Mouse (Mus musculus) heart, embryonic 12.5 days (tissue): ENCODE measurements around the gene Fat3. TPM values are rescaled to one million over a fixed set of nuclear protein-coding genes. Genes with fewer than 3 reads are reported as not detected.

ENCODE experiments used
- ATAC-seq: fragments of 200-750 bp; cut with Nextera tagmentation; 2 replicates; pipeline ENCODE4 v1.8.0; 2017; ENCODE audit warnings: moderate TSS enrichment, moderate library complexity; ENCODE audit not compliant: insufficient number of reproducible peaks, low FRiP score
- H3K27ac ChIP-seq: fragments of 300-500 bp; sonication (generic); 2 replicates; pipeline ENCODE4 v1.5.1; 2016; ENCODE audit warnings: mild to moderate bottlenecking, moderate library complexity; ENCODE audit not compliant: poor library complexity, severe bottlenecking
- H3K27me3 ChIP-seq: fragments of 300-500 bp; sonication (generic); replicated peaks from 2 replicates; pipeline ENCODE4 v1.6.1; 2016; ENCODE audit warnings: mild to moderate bottlenecking, moderate library complexity
- H3K36me3 ChIP-seq: fragments of 300-500 bp; sonication (generic); 2 replicates; pipeline ENCODE4 v1.6.1; 2016; ENCODE audit warnings: mild to moderate bottlenecking, moderate library complexity
- H3K4me1 ChIP-seq: fragments of 300-500 bp; sonication (generic); replicated peaks from 2 replicates; pipeline ENCODE4 v1.6.1; 2016; ENCODE audit warnings: mild to moderate bottlenecking
- H3K4me2 ChIP-seq: fragments of 300-500 bp; sonication (generic); 2 replicates; pipeline ENCODE4 v1.6.1; 2016; ENCODE audit warnings: mild to moderate bottlenecking, moderate library complexity
- H3K4me3 ChIP-seq: fragments of 300-500 bp; sonication (generic); 2 replicates; pipeline ENCODE4 v1.5.1; 2016; ENCODE audit warnings: mild to moderate bottlenecking
- H3K9ac ChIP-seq: fragments of 300-500 bp; sonication (generic); 2 replicates; pipeline ENCODE4 v1.6.1; 2016; ENCODE audit warnings: mild to moderate bottlenecking, moderate library complexity
- H3K9me3 ChIP-seq: fragments of 300-500 bp; sonication (generic); replicated peaks from 2 replicates; pipeline ENCODE4 v1.6.1; 2016; ENCODE audit warnings: mild to moderate bottlenecking, moderate library complexity
- WGBS: fragments of 180-500 bp; shearing (Covaris S2); methylation state at CpG from one replicate; pipeline ENCODE4 v1.1.7; 2016; 5-methylcytosine and 5-hydroxymethylcytosine counted together
- polyA plus RNA-seq: library from polyadenylated mRNA; unstranded; fragments of >200 nt; fragmentation: Nextera tagmentation; extraction: Ambion mirVana; gene quantifications from 2 replicates; pipeline ENCODE4 v1.2.1, GENCODE M21; 2016

Gene Fat3
- polyA plus RNA-seq, 1 experiment from 2014 or later = 1.5 TPM

DNA sequence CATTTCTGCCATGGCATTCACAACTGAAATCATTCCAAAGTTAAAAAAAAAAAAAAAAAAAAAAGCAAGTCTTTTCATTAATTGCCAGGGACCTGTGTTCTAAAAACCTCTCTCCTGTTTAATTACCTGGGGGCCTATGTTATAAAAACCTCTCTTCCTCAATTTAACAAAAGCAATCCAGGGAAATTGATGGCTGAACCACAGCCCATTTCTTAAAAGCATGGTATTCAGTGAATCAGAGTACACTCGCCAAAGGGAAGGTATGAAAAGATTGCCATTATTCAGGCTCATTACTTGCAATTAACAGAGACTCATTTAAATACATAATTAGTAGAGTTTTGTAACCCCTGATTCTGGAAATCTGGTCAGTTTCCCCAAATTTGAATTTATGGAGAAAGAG lies 314.6 kb downstream of the Fat3 start:
- no peak overlapping the region for H3K9ac ChIP-seq
- no peak overlapping the region for H3K27ac ChIP-seq
- H3K4me2 ChIP-seq = no peak overlapping the region
- no peaks in the 10 kb centered on the region for H3K36me3 ChIP-seq
- H3K27me3 ChIP-seq = no peaks in the 10 kb centered on the region
- H3K4me3 ChIP-seq = no peak overlapping the region
- no peak for ATAC-seq
- 87% methylated on average over 1 of the region's 1 CpGs for WGBS
- H3K4me1 ChIP-seq = peaks cover 6% of the 10 kb centered on the region
- no peaks in the 10 kb centered on the region for H3K9me3 ChIP-seq

DNA sequence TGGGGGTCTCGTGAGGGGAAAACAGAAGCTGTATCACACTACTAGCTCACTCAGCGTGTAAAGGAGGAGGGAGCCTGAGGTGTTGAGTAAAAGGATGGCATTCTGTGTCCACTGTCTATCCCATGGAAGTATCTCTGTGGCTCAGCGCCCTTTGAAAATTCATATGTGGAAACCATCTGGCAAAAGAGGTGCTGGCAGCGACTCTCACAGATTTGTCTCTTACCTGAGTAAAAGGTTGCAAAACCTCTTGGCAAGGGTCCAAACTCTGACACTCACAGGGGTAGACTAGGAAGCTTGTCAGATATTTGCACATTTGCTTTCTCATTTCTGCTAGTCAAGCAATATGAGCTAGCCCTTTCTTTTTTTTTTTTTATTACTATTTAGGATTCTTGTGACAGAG lies 331.8 kb downstream of the Fat3 start:
- Histone ChIP-seq H3K27me3 (no peaks in the 10 kb centered on the region), H3K4me2 (no peak overlapping the region), H3K27ac (no peak overlapping the region), H3K4me3 (no peak overlapping the region), H3K9me3 (no peaks in the 10 kb centered on the region), H3K36me3 (no peaks in the 10 kb centered on the region), H3K9ac (no peak overlapping the region), H3K4me1 (peaks cover 9% of the 10 kb centered on the region)
- ATAC-seq = no peak
- WGBS = 70% methylated on average over 4 of the region's 4 CpGs

DNA sequence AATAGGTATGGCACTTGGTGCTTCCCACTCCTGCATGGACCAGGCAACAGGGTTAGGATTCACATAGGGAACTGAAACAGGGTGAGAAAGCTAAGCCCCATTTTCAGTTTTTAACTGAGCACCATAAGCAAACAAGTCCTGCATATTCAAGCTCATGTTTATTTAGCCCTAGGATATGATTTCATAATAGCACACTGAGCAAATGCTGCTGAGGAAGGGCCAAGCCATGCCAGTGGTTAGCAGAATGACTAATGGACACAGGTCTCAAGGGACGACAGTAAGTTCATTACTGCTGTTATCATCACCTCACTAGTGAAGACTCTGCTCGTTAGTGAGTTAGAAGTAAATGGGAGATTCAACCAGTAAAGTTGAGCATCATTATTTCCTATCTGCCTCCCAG lies 333.0 kb downstream of the Fat3 start:
- no peak overlapping the region for H3K4me3 ChIP-seq
- 69% methylated on average over 2 of the region's 2 CpGs for WGBS
- H3K27ac ChIP-seq = no peak overlapping the region
- peaks cover 9% of the 10 kb centered on the region for H3K4me1 ChIP-seq
- H3K36me3 ChIP-seq = no peaks in the 10 kb centered on the region
- H3K27me3 ChIP-seq = no peaks in the 10 kb centered on the region
- no peaks in the 10 kb centered on the region for H3K9me3 ChIP-seq
- ATAC-seq = no peak
- H3K4me2 ChIP-seq = no peak overlapping the region
- H3K9ac ChIP-seq = no peak overlapping the region

DNA sequence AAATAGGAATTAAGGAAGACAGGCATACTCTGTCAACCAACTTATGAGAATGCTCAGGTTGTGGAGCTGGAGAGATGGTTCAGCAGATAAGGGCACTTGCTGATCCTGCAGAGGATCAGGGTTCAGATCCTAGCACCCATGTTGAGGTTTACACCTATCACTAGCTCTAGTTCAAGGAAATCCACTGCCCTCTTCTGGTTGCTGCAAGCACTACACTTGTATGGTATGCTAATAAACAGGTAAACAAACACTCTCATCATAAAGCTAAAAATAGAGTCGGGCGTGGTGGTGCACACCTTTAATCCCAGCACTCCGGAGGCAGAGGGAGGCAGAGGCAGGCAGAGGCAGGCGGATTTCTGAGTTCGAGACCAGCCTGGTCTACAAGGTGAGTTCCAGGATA lies 341.7 kb downstream of the Fat3 start:
- Histone ChIP-seq H3K4me1 (no peaks in the 10 kb centered on the region), H3K4me2 (no peak overlapping the region), H3K27ac (no peak overlapping the region), H3K36me3 (no peaks in the 10 kb centered on the region), H3K4me3 (no peak overlapping the region), H3K9me3 (no peaks in the 10 kb centered on the region), H3K9ac (no peak overlapping the region), H3K27me3 (no peaks in the 10 kb centered on the region)
- ATAC-seq = no peak
- 87% methylated on average over 5 of the region's 5 CpGs for WGBS

DNA sequence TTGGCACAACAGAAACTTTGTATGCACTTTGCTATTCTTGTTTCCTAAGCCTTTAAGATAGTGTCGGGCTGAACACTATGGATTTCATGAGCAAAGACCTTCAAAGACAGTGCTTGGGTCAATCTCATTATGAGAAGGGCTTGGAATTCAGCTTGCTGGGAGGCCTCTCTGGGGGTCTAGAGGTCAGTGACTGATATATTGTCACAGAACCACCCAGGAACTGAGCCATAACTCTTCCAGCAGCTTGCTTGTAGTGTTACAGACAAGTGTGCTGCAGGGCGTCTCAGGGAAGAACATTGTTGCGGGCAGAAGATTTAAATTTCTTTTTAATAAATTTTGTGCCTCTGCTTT lies 347.5 kb downstream of the Fat3 start:
- Histone ChIP-seq H3K4me3 (no peak overlapping the region), H3K4me1 (no peaks in the 10 kb centered on the region), H3K4me2 (no peak overlapping the region), H3K36me3 (no peaks in the 10 kb centered on the region), H3K9ac (no peak overlapping the region), H3K9me3 (no peaks in the 10 kb centered on the region), H3K27ac (no peak overlapping the region), H3K27me3 (no peaks in the 10 kb centered on the region)
- no peak for ATAC-seq
- WGBS = 62% methylated on average over 3 of the region's 3 CpGs

DNA sequence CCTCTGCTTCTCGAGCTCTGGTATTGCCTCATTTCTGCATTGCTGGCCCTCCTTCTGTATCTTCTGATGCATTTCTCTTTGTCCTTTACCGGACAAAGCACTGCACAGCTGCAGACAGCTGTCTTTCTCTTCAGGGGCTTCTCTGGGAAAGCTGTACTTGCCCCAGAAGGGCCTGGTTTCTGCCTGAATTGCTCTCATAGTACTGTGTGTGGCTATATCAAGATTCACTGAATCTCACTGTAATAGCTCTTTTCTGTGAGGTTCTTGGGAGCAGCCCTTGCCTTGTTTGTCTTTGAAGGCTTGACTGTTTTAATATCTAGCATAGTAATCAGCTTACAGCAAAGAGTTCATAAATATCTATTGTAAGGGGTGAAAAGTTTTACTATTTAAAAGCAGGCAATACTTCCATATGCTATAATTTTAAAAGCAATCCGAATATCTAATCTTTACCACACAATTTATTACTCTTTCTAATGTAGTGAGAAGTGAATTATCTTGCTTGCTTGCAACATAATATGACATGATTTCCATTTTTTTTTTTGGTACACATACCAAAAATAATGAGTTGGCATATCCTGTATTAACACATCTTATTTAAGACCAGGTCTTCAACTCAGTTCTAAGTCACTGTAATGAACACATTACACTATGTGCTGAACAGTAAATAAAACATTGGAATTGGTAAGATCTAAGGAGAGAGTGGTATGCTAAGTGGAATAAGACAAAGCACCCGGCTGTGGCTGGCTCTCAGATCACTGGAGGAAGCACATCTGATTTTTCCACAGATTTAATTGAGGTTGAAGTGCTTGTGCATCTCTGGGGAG lies 348.1 kb downstream of the Fat3 start:
- Histone ChIP-seq H3K27ac (no peak overlapping the region), H3K4me2 (no peak overlapping the region), H3K9ac (no peak overlapping the region), H3K36me3 (no peaks in the 10 kb centered on the region), H3K4me3 (no peak overlapping the region), H3K4me1 (no peaks in the 10 kb centered on the region), H3K9me3 (no peaks in the 10 kb centered on the region), H3K27me3 (no peaks in the 10 kb centered on the region)
- 63% methylated on average over 4 of the region's 4 CpGs for WGBS
- no peak for ATAC-seq

DNA sequence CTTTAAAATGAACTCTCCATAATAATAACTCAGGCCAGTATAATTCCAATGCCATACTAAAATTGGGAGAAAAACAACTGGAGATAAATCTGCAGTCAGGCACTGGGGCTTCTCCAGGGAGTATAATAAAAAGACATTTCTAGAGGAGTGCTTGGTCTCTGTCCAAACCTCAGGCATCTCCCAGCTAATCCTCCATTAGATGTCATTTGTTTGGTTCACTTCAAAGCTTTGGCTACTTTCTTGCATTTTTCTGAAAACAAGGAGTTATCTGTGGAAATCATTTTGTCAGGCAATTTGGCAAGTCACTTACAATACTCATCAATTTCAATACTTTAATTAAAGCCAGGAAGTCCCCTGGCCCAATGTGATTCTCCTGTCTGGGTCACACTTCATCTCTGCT lies 351.0 kb downstream of the Fat3 start:
- Histone ChIP-seq H3K9me3 (no peaks in the 10 kb centered on the region), H3K27me3 (no peaks in the 10 kb centered on the region), H3K27ac (no peak overlapping the region), H3K4me1 (no peaks in the 10 kb centered on the region), H3K4me2 (no peak overlapping the region), H3K36me3 (no peaks in the 10 kb centered on the region), H3K9ac (no peak overlapping the region), H3K4me3 (no peak overlapping the region)
- no peak for ATAC-seq

DNA sequence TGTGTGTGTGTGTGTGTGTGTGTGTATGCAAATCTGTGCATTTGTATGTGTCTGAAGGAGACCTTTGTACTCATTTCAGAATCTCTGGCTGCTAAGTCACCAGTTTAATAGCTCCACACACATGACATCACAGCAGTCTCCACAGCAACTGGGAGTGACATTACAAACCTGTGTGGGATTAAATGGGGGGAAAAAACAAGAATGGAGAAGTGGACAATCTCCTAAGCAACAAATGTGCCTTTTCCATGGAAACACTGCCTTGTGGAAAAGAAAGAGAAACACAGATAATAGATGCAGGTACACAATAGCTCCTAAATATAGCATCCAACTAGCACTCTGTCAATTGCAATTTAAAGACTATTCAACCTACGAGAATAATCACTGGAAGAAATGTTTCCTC lies 353.4 kb downstream of the Fat3 start:
- H3K4me2 ChIP-seq = no peak overlapping the region
- no peaks in the 10 kb centered on the region for H3K36me3 ChIP-seq

DNA sequence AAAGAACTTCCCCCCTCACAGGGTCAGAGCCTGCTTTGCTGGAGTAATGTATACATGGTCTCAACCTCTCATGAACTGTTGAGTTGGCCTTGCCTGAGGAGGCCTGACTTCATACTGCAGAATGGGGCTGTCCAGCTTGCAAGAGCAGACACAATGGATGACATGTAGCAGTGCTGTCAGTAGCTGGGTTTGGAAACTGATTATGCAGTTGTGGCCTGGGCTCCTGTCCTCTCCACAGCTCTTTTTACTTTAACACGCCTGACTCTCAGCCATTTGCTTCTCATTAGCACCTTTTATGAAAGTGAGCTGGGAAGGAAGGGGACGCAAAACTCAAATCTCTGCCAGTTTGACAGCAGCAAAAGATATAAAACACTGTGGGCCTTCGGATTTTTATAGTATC lies 356.4 kb downstream of the Fat3 start:
- Histone ChIP-seq H3K9ac (no peak overlapping the region), H3K9me3 (no peaks in the 10 kb centered on the region)

More for the DNA sequence above, 353.4 kb downstream of the Fat3 start:
- Histone ChIP-seq H3K4me1 (no peaks in the 10 kb centered on the region; the same call in 1 of the 2 replicates), H3K27me3 (no peaks in the 10 kb centered on the region), H3K4me3 (no peak overlapping the region), H3K27ac (no peak overlapping the region), H3K9me3 (no peaks in the 10 kb centered on the region), H3K9ac (no peak overlapping the region)
- no peak for ATAC-seq
- WGBS = 36% methylated on average over 1 of the region's 1 CpGs

DNA sequence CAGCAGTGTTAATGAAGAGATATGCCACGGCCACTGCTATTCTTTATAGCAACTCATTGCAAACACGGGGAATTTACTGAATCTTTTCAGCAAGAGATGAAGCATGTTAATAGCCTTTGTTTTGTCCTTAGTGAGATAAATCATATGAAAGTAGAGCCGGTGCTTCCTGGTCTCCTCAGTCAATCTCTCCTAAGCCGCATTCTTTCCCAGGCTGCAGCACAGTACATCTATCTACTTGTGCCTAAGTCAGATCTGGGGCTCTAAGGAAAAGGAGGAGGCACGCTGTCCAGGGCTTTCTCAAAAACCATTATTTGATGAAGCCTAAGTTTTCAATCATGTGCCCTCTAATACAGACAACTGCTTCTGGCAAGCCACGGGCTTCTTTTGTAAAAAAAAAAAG lies 361.8 kb downstream of the Fat3 start:
- no peaks in the 10 kb centered on the region for H3K36me3 ChIP-seq
- 68% methylated on average over 6 of the region's 6 CpGs for WGBS
- H3K27ac ChIP-seq = no peak overlapping the region
- no peak overlapping the region for H3K4me3 ChIP-seq
- H3K9ac ChIP-seq = no peak overlapping the region
- no peak for ATAC-seq
- no peaks in the 10 kb centered on the region for H3K9me3 ChIP-seq
- no peaks in the 10 kb centered on the region for H3K27me3 ChIP-seq
- H3K4me2 ChIP-seq = no peak overlapping the region
- H3K4me1 ChIP-seq = no peaks in the 10 kb centered on the region

More for the DNA sequence above, 356.4 kb downstream of the Fat3 start:
- no peaks in the 10 kb centered on the region for H3K27me3 ChIP-seq
- 68% methylated on average over 3 of the region's 3 CpGs for WGBS
- H3K4me1 ChIP-seq = no peaks in the 10 kb centered on the region; the same call in 1 of the 2 replicates
- H3K4me2 ChIP-seq = no peak overlapping the region
- ATAC-seq = no peak
- H3K27ac ChIP-seq = no peak overlapping the region
- H3K36me3 ChIP-seq = no peaks in the 10 kb centered on the region
- H3K4me3 ChIP-seq = no peak overlapping the region

DNA sequence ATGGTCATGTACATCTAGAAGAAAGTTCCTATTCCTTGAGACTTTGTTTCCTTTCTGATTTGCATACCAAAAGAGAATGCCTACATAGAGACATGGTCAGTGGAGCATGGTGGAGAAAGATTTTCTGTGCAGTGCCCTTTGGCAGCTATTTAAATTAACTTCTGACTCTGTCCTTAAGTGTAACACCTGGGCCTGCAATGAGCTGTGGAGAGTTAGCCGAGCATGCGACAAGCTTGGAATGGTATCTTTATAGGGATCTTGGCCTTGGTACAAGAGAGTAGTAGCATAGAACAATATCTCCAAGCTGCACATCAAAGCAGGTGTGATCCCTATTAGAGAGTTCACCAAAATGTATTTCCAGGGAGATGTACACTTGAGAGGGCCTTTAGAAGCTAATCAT lies 368.0 kb downstream of the Fat3 start:
- 83% methylated on average over 2 of the region's 2 CpGs for WGBS
- Histone ChIP-seq H3K4me1 (no peaks in the 10 kb centered on the region), H3K27ac (no peak overlapping the region), H3K9ac (no peak overlapping the region), H3K27me3 (no peaks in the 10 kb centered on the region), H3K4me2 (no peak overlapping the region), H3K36me3 (no peaks in the 10 kb centered on the region), H3K4me3 (no peak overlapping the region), H3K9me3 (no peaks in the 10 kb centered on the region)
- ATAC-seq = no peak

DNA sequence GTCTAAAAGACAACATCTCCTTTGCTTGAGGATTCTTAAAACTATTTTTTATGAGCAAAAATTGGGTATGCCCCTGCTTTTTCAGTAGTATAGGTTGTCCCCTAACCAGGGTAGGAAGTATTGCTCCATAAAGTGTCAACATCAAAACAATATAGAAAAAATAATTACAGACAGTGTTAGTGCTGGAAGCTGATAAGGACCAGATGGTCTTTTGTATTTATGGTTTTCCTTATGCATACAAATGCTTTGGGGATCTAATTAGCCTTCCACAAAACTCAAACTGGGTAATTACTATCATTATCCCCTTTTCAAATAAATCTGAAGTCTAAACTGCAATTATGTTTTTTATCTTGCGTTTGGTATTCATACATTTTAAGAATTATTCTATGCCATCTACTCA lies 368.5 kb downstream of the Fat3 start:
- Histone ChIP-seq H3K9me3 (no peaks in the 10 kb centered on the region), H3K27me3 (no peaks in the 10 kb centered on the region), H3K4me1 (no peaks in the 10 kb centered on the region), H3K9ac (no peak overlapping the region), H3K36me3 (no peaks in the 10 kb centered on the region), H3K27ac (no peak overlapping the region), H3K4me2 (no peak overlapping the region), H3K4me3 (no peak overlapping the region)
- no peak for ATAC-seq
- WGBS = 80% methylated on average over 1 of the region's 1 CpGs
